Mouse (Mus musculus) cortical plate, adult 2 months (tissue): ENCODE data around the gene Chrm4.

ENCODE experiments used
- CTCF ChIP-seq: fragments of 200-500 bp; IDR thresholded peaks from 2 replicates; pipeline ENCODE4 v1.5.1; 2011; ENCODE audit warnings: mild to moderate bottlenecking, control low read depth, low read length; ENCODE audit not compliant: insufficient read depth; ENCODE audit errors: extremely low read depth
- POLR2A ChIP-seq: fragments of 200-500 bp; IDR thresholded peaks from 2 replicates; pipeline ENCODE4 v1.6.1; 2011; ENCODE audit warnings: mild to moderate bottlenecking, low read length, control low read depth; ENCODE audit not compliant: insufficient read depth; ENCODE audit errors: extremely low read depth

GRCm38 (mm10) chr2:91962864-91963401, 35.9 kb downstream of the Chrm4 start:
- TF ChIP-seq POLR2A (no peak), CTCF (no peak)
